In the genomic region with DNA sequence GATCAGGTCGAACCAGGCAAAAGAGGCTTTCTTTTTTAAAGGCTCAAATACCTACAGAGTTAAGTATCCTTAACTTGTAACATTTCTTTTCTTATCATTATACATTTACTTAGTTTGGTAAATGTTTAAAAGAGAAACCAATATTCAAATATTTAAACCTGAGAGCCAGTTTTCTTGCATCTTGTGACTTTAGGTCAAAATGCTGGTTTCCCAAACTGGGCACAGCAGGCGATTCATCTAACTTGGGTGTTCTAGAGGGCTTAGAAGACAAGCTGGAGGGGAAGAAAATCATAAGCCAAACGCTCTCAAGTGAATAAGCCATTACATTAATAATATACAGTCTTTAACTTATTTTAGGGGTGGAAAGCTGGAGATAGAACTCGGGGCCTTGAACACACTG, we compare ENCODE assay signal across 29 mouse cellular contexts. TPM values are rescaled to one million over a fixed set of nuclear protein-coding genes. Genes with fewer than 3 reads are reported as not detected.
"Had no signal": no experiment of that assay in that cellular context is flagged by ENCODE, and none has a peak within 500 bp of the region (broad histone marks: within the 10 kb centered on the region; RNA-seq: fewer than 3 reads in every experiment).

No protein-coding gene starts in this region.

- H3K4me3 ChIP-seq: heart, adult 2 months; heart, embryonic 10.5 days; heart, embryonic 12.5 days; heart, embryonic 13.5 days; heart, embryonic 15.5 days; hindbrain, embryonic 10.5 days; hindbrain, embryonic 12.5 days; hindbrain, embryonic 13.5 days; hindbrain, embryonic 15.5 days; intestine, embryonic 15.5 days; kidney, embryonic 15.5 days; layer of hippocampus, adult 2 months; left cerebral cortex, adult 2 months had no signal

- H3K9ac ChIP-seq: heart, embryonic 12.5 days; heart, embryonic 13.5 days; heart, embryonic 15.5 days; hindbrain, embryonic 12.5 days; hindbrain, embryonic 13.5 days; hindbrain, embryonic 14.5 days; hindbrain, embryonic 15.5 days; intestine, embryonic 15.5 days; kidney, embryonic 15.5 days had no signal

- H3K27me3 ChIP-seq: heart, embryonic 12.5 days; heart, embryonic 13.5 days; heart, embryonic 15.5 days; hindbrain, embryonic 12.5 days; hindbrain, embryonic 13.5 days; hindbrain, embryonic 15.5 days; intestine, embryonic 15.5 days had no signal

- H3K4me1 ChIP-seq: hindbrain, embryonic 10.5 days; hindbrain, embryonic 12.5 days; hindbrain, embryonic 13.5 days; hindbrain, embryonic 15.5 days; intestine, embryonic 15.5 days; kidney, embryonic 15.5 days had no signal

- ATAC-seq: hindbrain, embryonic 16.5 days; hindbrain, postnatal 0 days; inflammation-experienced regulatory T-cells, adult 6 months; intestine, embryonic 15.5 days; intestine, embryonic 16.5 days; intestine, postnatal 0 days had no signal

- H3K27ac ChIP-seq: heart, adult 2 months; heart, embryonic 10.5 days; heart, embryonic 13.5 days; heart, embryonic 15.5 days; hindbrain, embryonic 10.5 days; hindbrain, embryonic 12.5 days; hindbrain, embryonic 13.5 days; hindbrain, embryonic 14.5 days; hindbrain, embryonic 15.5 days; hindbrain, postnatal 0 days; intestine, embryonic 15.5 days; layer of hippocampus, adult 2 months; left cerebral cortex, adult 2 months had no signal

- H3K9me3 ChIP-seq: heart, embryonic 10.5 days; heart, embryonic 12.5 days; heart, embryonic 13.5 days; heart, embryonic 15.5 days; hindbrain, embryonic 10.5 days; hindbrain, embryonic 12.5 days; hindbrain, embryonic 13.5 days; hindbrain, embryonic 15.5 days; intestine, embryonic 15.5 days; kidney, embryonic 15.5 days had no signal

- H3K4me2 ChIP-seq: heart, embryonic 11.5 days; heart, embryonic 12.5 days; heart, embryonic 13.5 days; heart, embryonic 15.5 days; hindbrain, embryonic 12.5 days; hindbrain, embryonic 13.5 days; hindbrain, embryonic 14.5 days; hindbrain, embryonic 15.5 days; intestine, embryonic 15.5 days; kidney, embryonic 15.5 days had no signal

- DNase-seq: heart, adult 18-20 months; heart, adult 2 months; heart, postnatal 10 days; heart, postnatal 14 days; heart, postnatal 36 days; heart, postnatal 4 days; kidney, adult 18-20 months; kidney, postnatal 10 days; layer of hippocampus, adult 9-11 months; layer of hippocampus, postnatal 36 days had no signal

- H3K36me3 ChIP-seq: heart, embryonic 10.5 days; heart, embryonic 12.5 days; heart, embryonic 13.5 days; heart, embryonic 15.5 days; hindbrain, embryonic 10.5 days; hindbrain, embryonic 12.5 days; hindbrain, embryonic 13.5 days; hindbrain, embryonic 15.5 days; intestine, embryonic 15.5 days; kidney, embryonic 15.5 days had no signal

RNA-seq across cellular contexts. Expression of a gene that starts 10.2 kb away (rescaled TPM):
- polyA plus RNA-seq: inflammation-experienced regulatory T-cells, adult 6 months had no signal
